Mouse (Mus musculus): ENCODE results near the gene Tbx2. TPM values are rescaled to one million over a fixed set of nuclear protein-coding genes. Genes with fewer than 3 reads are reported as not detected.

Gene Tbx2
- polyA plus RNA-seq, 1 experiment from 2014 or later: 40.9 TPM

DNA sequence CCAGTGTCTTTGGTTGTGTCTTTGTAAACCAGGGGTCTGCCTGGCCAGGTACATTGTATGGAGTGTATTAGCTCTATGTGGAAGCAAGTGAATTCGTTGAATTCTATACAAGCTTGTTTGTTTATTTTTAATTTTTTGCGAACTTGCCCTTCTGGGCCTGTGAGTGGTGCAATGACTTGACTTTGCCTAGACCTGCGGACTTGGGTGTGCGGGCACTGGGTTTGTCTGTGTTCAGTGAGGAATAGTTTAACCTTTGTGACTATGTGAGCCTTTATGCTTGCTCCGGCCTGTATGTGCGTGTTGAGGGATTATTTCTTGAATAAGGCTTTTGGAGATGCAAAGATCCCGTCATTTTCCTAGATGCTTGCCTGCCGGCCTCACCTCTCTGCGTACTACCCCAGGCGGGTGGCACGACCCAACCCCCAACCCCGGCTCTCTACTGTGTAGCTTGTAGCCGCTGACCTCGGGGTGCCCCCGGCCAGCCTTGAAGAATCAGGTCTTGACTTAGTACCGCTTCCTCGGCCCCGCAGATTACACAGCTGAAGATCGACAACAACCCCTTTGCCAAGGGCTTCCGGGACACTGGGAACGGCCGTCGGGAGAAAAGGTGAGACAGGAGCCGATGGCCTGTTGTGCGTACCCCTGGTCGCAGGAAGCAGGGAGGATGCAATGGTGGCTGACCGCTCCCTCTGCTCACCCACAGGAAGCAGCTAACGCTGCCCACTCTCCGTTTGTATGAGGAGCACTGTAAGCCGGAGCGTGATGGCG is 4.4 kb downstream of the Tbx2 start:
- H3K4me2 ChIP-seq: peak overlapping the region; percentile 87
- 2% methylated on average over 32 of the region's 32 CpGs for WGBS
- no peak for ATAC-seq (ENCODE audit: borderline replicate concordance, extremely low read depth, low FRiP score, low TSS enrichment)
- peak overlapping the region; percentile 97 for H3K27ac ChIP-seq
- H3K27me3 ChIP-seq: peaks cover 84% of the 10 kb centered on the region
- H3K4me1 ChIP-seq: peaks cover 31% of the 10 kb centered on the region; the same call in 1 of the 2 replicates
- H3K36me3 ChIP-seq: no peaks in the 10 kb centered on the region
- H3K9ac ChIP-seq: peak overlapping the region; percentile 74
- peak overlapping the region; percentile 64 for H3K4me3 ChIP-seq
- H3K9me3 ChIP-seq: no peaks in the 10 kb centered on the region

- Histone ChIP-seq H3K27me3 (peaks cover 80% of the 10 kb centered on the region), H3K9ac (peak overlapping the region; percentile 74), H3K4me1 (peaks cover 27% of the 10 kb centered on the region; the same call in 1 of the 2 replicates), H3K4me3 (peak overlapping the region; percentile 64), H3K36me3 (no peaks in the 10 kb centered on the region), H3K4me2 (peak overlapping the region; percentile 87), H3K9me3 (no peaks in the 10 kb centered on the region), H3K27ac (peak overlapping the region; percentile 97)
- 3% methylated on average over 18 of the region's 18 CpGs for WGBS
- no peak for ATAC-seq (ENCODE audit: borderline replicate concordance, extremely low read depth, low FRiP score, low TSS enrichment)
These were observed 4.9 kb downstream of the Tbx2 start for GRCm38 (mm10) chr11:85837291-85837647.

- no peaks in the 10 kb centered on the region for H3K9me3 ChIP-seq
- H3K27ac ChIP-seq: peak overlapping the region; percentile 97
- peaks cover 75% of the 10 kb centered on the region for H3K27me3 ChIP-seq
- WGBS: under 1% methylated on average over 58 of the region's 67 CpGs
- no peak for ATAC-seq (ENCODE audit: borderline replicate concordance, extremely low read depth, low FRiP score, low TSS enrichment)
- no peaks in the 10 kb centered on the region for H3K36me3 ChIP-seq
- peak overlapping the region; percentile 64 for H3K4me3 ChIP-seq
- H3K9ac ChIP-seq: peak overlapping the region; percentile 74
- peaks cover 31% of the 10 kb centered on the region for H3K4me1 ChIP-seq
- H3K4me2 ChIP-seq: peak overlapping the region; percentile 87
These were observed 5.5 kb downstream of the Tbx2 start for GRCm38 (mm10) chr11:85837648-85838423.

- Histone ChIP-seq H3K4me3 (peak overlapping the region; percentile 64), H3K4me1 (peaks cover 35% of the 10 kb centered on the region), H3K27ac (peak overlapping the region; percentile 97), H3K36me3 (no peaks in the 10 kb centered on the region), H3K4me2 (peak overlapping the region; percentile 87), H3K9me3 (no peaks in the 10 kb centered on the region), H3K9ac (peak overlapping the region; percentile 74), H3K27me3 (peaks cover 74% of the 10 kb centered on the region)
- 13% methylated on average over 19 of the region's 20 CpGs for WGBS
- ATAC-seq (ENCODE audit: borderline replicate concordance, extremely low read depth, low FRiP score, low TSS enrichment): no peak
These were observed 6.3 kb downstream of the Tbx2 start for GRCm38 (mm10) chr11:85838424-85839257.

DNA sequence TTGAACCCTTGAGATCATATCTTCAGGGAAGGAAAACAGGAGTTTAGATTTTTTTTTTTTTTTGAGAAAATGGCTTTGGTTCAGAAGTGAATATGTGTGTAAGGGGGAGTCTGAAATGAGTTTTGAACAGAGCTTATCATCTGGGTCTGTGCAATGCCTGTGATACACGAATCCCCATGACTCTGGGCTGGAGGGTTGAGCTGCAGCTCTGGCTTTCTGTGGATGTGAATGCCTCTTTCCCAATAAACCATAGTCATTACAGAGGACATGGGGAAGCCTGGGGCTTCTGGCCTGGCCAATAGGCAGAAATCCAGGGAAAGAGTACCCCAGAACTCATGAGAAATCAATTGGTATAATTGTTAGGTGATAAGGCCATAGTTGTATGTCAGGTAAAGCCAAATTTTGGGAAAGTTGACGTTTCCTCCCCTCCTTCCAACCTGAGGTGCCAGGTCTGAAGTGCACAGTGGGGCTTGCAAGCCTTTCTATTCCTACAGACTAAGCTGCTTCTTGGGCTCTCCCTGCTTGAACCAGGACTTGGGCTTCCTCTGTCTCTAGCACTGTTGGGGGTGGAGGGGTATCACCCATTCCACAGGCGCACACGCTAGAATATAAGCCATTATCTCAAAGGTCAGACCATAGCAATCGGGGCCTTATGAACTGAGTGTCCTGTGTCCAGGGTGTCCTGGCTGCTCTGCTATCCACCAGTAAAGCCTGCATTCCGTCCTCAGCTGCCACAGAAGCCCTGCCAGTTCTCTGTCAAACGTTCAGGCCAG is 7.1 kb downstream of the Tbx2 start:
- Histone ChIP-seq H3K4me1 (peaks cover 39% of the 10 kb centered on the region), H3K36me3 (no peaks in the 10 kb centered on the region), H3K4me2 (peak overlapping the region; percentile 87), H3K9ac (peak overlapping the region; percentile 74), H3K27me3 (peaks cover 66% of the 10 kb centered on the region), H3K9me3 (no peaks in the 10 kb centered on the region), H3K27ac (peak overlapping the region; percentile 97), H3K4me3 (peak overlapping the region; percentile 64)
- no peak for ATAC-seq (ENCODE audit: borderline replicate concordance, extremely low read depth, low FRiP score, low TSS enrichment)
- 22% methylated on average over 7 of the region's 7 CpGs for WGBS

DNA sequence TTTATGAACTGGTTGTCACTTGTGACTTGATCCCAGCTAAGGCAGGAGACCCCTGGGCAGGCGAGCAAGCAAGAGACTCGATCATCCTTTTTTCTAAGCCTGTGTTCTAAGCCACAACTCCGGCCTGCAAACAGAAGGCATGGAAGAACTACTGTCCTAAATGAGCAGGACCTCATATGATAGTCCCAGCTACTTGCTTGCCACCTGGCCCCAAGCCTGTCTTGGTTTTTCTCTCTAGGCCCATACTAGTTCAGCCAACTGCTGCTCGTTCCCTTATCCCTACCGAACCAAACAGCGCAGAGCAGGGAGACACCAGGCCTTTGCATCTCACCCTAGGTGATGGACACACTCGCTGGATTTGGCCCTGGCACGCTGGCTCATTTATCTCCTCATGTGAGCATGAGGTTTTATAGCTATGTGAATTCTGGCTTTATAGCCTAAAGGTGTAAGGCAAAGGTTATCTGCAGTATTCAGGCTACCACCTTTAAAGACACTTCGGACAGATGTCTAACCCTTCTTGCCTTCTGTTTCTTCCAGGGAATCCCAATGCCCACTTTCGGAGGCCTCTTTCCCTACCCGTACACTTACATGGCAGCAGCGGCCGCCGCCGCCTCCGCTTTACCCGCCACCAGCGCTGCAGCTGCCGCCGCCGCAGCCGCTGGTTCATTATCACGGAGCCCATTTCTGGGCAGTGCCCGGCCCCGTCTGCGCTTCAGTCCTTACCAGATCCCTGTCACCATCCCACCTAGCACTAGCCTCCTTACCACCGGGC is 7.9 kb downstream of the Tbx2 start:
- 9% methylated on average over 27 of the region's 27 CpGs for WGBS
- Histone ChIP-seq H3K4me1 (peaks cover 47% of the 10 kb centered on the region), H3K4me3 (peak overlapping the region; percentile 64), H3K27ac (peak overlapping the region; percentile 97), H3K36me3 (no peaks in the 10 kb centered on the region), H3K9ac (peak overlapping the region; percentile 74), H3K27me3 (peaks cover 58% of the 10 kb centered on the region), H3K4me2 (peak overlapping the region; percentile 87), H3K9me3 (no peaks in the 10 kb centered on the region)
- ATAC-seq (ENCODE audit: borderline replicate concordance, extremely low read depth, low FRiP score, low TSS enrichment): no peak

- Histone ChIP-seq H3K36me3 (no peaks in the 10 kb centered on the region), H3K9ac (peak overlapping the region; percentile 74), H3K4me1 (peaks cover 48% of the 10 kb centered on the region), H3K27ac (peak overlapping the region; percentile 97), H3K9me3 (no peaks in the 10 kb centered on the region), H3K4me2 (peak overlapping the region; percentile 87), H3K27me3 (peaks cover 54% of the 10 kb centered on the region), H3K4me3 (peak overlapping the region; percentile 64)
- WGBS: 5% methylated on average over 21 of the region's 21 CpGs
- ATAC-seq (ENCODE audit: borderline replicate concordance, extremely low read depth, low FRiP score, low TSS enrichment): no peak
These were observed 8.4 kb downstream of the Tbx2 start for GRCm38 (mm10) chr11:85840803-85841145.

DNA sequence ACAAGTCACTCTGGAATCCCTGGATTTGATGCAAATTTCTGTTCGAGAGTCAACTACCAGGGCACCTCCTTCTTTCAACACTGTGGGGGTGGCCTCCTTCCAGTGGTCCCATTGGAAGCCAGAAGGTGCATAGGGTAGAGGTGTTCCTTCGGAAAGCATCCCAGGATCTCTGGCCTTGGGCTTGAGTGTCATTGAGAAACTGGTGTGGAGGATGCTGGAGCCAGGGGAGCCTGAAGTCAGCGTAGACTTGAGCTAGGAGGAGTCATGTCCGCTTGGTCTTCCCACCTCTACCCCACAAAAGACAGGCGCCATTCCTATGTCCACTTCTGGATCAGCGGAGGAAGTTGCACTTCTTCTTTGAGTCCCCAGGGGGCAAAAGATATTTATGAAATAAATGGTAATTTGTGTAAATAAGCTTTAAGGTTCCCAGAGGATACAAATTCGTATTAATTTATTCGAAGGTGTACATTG is 8.9 kb downstream of the Tbx2 start:
- peaks cover 50% of the 10 kb centered on the region for H3K27me3 ChIP-seq

GRCm38 (mm10) chr11:85841980-85842379 is 9.6 kb downstream of the Tbx2 start:
- Histone ChIP-seq H3K9ac (peak overlapping the region; percentile 74), H3K4me3 (peak overlapping the region; percentile 64), H3K27me3 (peaks cover 43% of the 10 kb centered on the region), H3K4me1 (peaks cover 53% of the 10 kb centered on the region), H3K9me3 (no peaks in the 10 kb centered on the region), H3K27ac (peak overlapping the region; percentile 97), H3K36me3 (no peaks in the 10 kb centered on the region), H3K4me2 (peak overlapping the region; percentile 87)
- 0% methylated on average over 28 of the region's 32 CpGs for WGBS
- ATAC-seq (ENCODE audit: borderline replicate concordance, extremely low read depth, low FRiP score, low TSS enrichment): no peak

More for the DNA sequence above, 8.9 kb downstream of the Tbx2 start:
- ATAC-seq (ENCODE audit: borderline replicate concordance, extremely low read depth, low FRiP score, low TSS enrichment): no peak
- Histone ChIP-seq H3K4me3 (peak overlapping the region; percentile 64), H3K4me1 (peaks cover 51% of the 10 kb centered on the region), H3K9ac (peak overlapping the region; percentile 74), H3K36me3 (no peaks in the 10 kb centered on the region), H3K9me3 (no peaks in the 10 kb centered on the region), H3K4me2 (peak overlapping the region; percentile 87), H3K27ac (peak overlapping the region; percentile 97)
- 4% methylated on average over 8 of the region's 8 CpGs for WGBS

DNA sequence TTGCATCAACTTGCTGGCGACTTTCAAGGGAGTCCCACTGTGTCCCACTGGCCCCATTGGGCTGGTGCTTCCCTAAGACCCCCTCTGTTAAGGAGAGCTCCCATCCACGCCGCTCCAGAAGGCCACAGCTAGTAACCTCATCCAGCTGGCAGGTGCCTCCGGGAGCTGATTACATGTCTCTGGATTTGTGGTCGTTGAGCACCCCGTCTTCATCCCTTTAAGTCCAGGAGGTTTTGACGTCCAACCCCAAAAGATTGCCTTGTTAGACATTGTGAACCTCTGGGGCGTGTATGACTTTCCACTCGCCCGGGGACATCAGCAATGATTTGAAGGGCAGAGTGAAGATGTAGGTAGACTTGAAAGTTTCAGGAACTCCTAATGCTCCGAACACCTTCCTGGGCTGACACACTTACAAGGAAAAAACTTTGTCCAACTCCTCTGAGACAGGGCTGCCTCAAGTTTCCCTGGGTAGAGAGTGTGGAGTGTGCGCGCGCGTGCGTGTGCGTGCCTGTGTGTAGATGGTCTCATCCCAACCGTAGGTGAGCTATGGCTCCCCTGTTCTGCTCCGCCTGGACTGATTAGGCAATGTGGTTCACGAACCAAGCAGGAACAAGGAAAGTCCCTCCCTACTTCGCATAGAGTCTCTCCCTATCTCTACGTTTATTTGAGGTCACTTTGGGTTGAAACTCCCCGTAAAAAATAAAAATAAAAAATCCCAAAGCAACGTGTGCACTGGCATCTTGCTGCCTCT is 10.4 kb downstream of the Tbx2 start:
- peaks cover 49% of the 10 kb centered on the region for H3K4me1 ChIP-seq
- H3K4me3 ChIP-seq: peak overlapping the region; percentile 64
- H3K27me3 ChIP-seq: peaks cover 35% of the 10 kb centered on the region
- WGBS: 4% methylated on average over 24 of the region's 24 CpGs
- no peaks in the 10 kb centered on the region for H3K9me3 ChIP-seq
- H3K9ac ChIP-seq: peak overlapping the region; percentile 74
- ATAC-seq (ENCODE audit: borderline replicate concordance, extremely low read depth, low FRiP score, low TSS enrichment): no peak
- H3K27ac ChIP-seq: peak overlapping the region; percentile 97
- peak overlapping the region; percentile 87 for H3K4me2 ChIP-seq
- H3K36me3 ChIP-seq: no peaks in the 10 kb centered on the region
